ENCODE assay signal across 6 mouse cellular contexts in genomic region chr8:123564221-123564620, GRCm38 (mm10). TPM values are rescaled to one million over a fixed set of nuclear protein-coding genes. Genes with fewer than 3 reads are reported as not detected.
A peak's percentile ranks its signal among the peaks of the same experiment; 100 is the strongest.
DNase-seq lines count a peak whose midpoint lies in the region; TF ChIP-seq lines count a peak whose summit lies in the region.
"Not testable (repeated sequence)": the region's sequence is repeated elsewhere in the genome, so short reads cannot be mapped to it uniquely, and the experiment has no call there.
"Had no signal": no experiment of that assay in that cellular context is flagged by ENCODE, and none has a peak within 500 bp of the region (broad histone marks: within the 10 kb centered on the region; RNA-seq: fewer than 3 reads in every experiment).

No protein-coding gene starts in this region.

- H3K4me3 ChIP-seq in CH12.LX (replicated peaks in 1 of 3; ENCODE audit: low read depth in 2 of 3, low read length in 2 of 3, poor library complexity in 1 of 3); MEL (ENCODE audit: control insufficient read depth in 1 of 2, insufficient read depth in 1 of 2, low read depth in 2 of 2, low read length in 2 of 2): not testable (repeated sequence)

- not testable (repeated sequence) for H3K4me1 ChIP-seq in CH12.LX (ENCODE audit: control insufficient read depth in 1 of 2, insufficient read depth in 2 of 2); MEL (ENCODE audit: control insufficient read depth in 1 of 2, insufficient read depth in 2 of 2, low read length in 2 of 2)

- H3K9ac ChIP-seq in CH12.LX (ENCODE audit: insufficient read depth, low read depth); MEL (ENCODE audit: control insufficient read depth, low read depth, low read length, poor library complexity, severe bottlenecking): not testable (repeated sequence)

- dilution Hi-C loops in CH12.LX (cut with MboI; ENCODE audit: extremely low pct_ligation_motif_present, extremely low pct_unique_long_range_greater_than_20kb, low sequenced_read_pairs) = not testable (repeated sequence)

- peak; percentile 11 for DNase-seq in CD4-positive, CD25-positive, alpha-beta regulatory T cell, adult 2 months (ENCODE audit: low read depth, low spot score)
- not testable (repeated sequence) for DNase-seq in CH12.LX (ENCODE audit: extremely low read depth); MEL (ENCODE audit: low read depth, low spot score)
- DNase-seq in ES-CJ7 (ENCODE audit: low read depth, low spot score) = peak; percentile 16
- peak; percentile 0 for DNase-seq in splenic B cell, adult 2 months (ENCODE audit: low read depth, low spot score)

- TF ChIP-seq POLR2A in CH12.LX (IDR thresholded peaks at IDR 0.05; ENCODE audit: low read depth, low read length); MEL (IDR thresholded peaks at IDR 0.05; ENCODE audit: control insufficient read depth in 1 of 2, insufficient read depth in 1 of 2, low read depth in 1 of 2, low read length in 2 of 2, poor library complexity in 1 of 2): not testable (repeated sequence)

- H3K36me3 ChIP-seq in CH12.LX (replicated peaks in 1 of 2; ENCODE audit: control insufficient read depth in 1 of 2, insufficient read depth in 1 of 2, low read length in 1 of 2); MEL (ENCODE audit: control insufficient read depth in 1 of 2, insufficient read depth in 2 of 2, low read length in 2 of 2); splenic B cell, adult 2 months (ENCODE audit: control insufficient read depth, insufficient read depth, low read length, poor library complexity, severe bottlenecking): not testable (repeated sequence)

- not testable (repeated sequence) for TF ChIP-seq RAD21 in CH12.LX (IDR thresholded peaks at IDR 0.05; ENCODE audit: low read depth, low read length); MEL (IDR thresholded peaks at IDR 0.05; ENCODE audit: low read depth, low read length)

- not testable (repeated sequence) for H3K4me2 ChIP-seq in CH12.LX (ENCODE audit: insufficient read depth, low read depth, poor library complexity, severe bottlenecking)

- H3K27me3 ChIP-seq in CH12.LX (replicated peaks); MEL (ENCODE audit: control insufficient read depth in 1 of 2, insufficient read depth in 2 of 2, low read length in 2 of 2); splenic B cell, adult 2 months (ENCODE audit: control insufficient read depth, insufficient read depth, low read length, poor library complexity, severe bottlenecking): not testable (repeated sequence)

- not testable (repeated sequence) for TF ChIP-seq CTCF in CH12.LX (conservative IDR thresholded peaks at IDR 0.05 in 1 of 2, IDR thresholded peaks at IDR 0.05 in 1 of 2; ENCODE audit: low read depth in 2 of 2, low read length in 2 of 2); MEL (IDR thresholded peaks at IDR 0.05 in 2 of 3, conservative IDR thresholded peaks at IDR 0.05 in 1 of 3; ENCODE audit: control insufficient read depth in 1 of 3, insufficient read depth in 1 of 3, low read depth in 2 of 3, low read length in 3 of 3, poor library complexity in 1 of 3, severe bottlenecking in 1 of 3)

- not testable (repeated sequence) for H3K79me2 ChIP-seq in CH12.LX (replicated peaks; ENCODE audit: control insufficient read depth, extremely low read depth, insufficient read depth, poor library complexity, severe bottlenecking); MEL (ENCODE audit: control insufficient read depth, insufficient read depth, low read length, poor library complexity)

- not testable (repeated sequence) for H3K9me3 ChIP-seq in CH12.LX (replicated peaks; ENCODE audit: low read length); MEL (replicated peaks; ENCODE audit: insufficient read depth, low read length)

- H3K27ac ChIP-seq in CH12.LX (ENCODE audit: insufficient read depth, low read depth); MEL (ENCODE audit: control insufficient read depth, low read depth, low read length): not testable (repeated sequence)

- not testable (repeated sequence) for TF ChIP-seq EP300 in CH12.LX (IDR thresholded peaks at IDR 0.05; ENCODE audit: low read length); MEL (IDR thresholded peaks at IDR 0.05; ENCODE audit: low read depth in 1 of 2, low read length in 2 of 2)

- in situ Hi-C loops in CH12.LX (cut with MboI; ENCODE audit: low pct_ligation_motif_present, low pct_unique_long_range_greater_than_20kb, low sequenced_read_pairs) = not testable (repeated sequence)

TF ChIP-seq in CH12.LX, 34 proteins besides CTCF, POLR2A, EP300 and RAD21:
- TF ChIP-seq TBP (conservative IDR thresholded peaks at IDR 0.05; ENCODE audit: low read depth, low read length) = 0 out of 2 replicates have a peak, but pooled peaks have one; percentile 51
TF ChIP-seq in CH12.LX: peak in this region for 1; not testable (repeated sequence) for 33.

TF ChIP-seq in MEL, 35 proteins besides CTCF, POLR2A, EP300 and RAD21:
- peak; percentile 63 for TF ChIP-seq TBP (IDR thresholded peaks at IDR 0.05; ENCODE audit: low read depth, low read length)

RNA-seq across cellular contexts. Expression of gene Gas8, which starts 45.6 kb away (rescaled TPM):
- 15.2 and 18.5 TPM in 2 replicates for total RNA-seq in CH12.LX (2012; rRNA removed)
- total RNA-seq in CH12.LX (2014; rRNA removed) = 6.0 and 8.3 TPM in 2 replicates
- polyA plus RNA-seq in CH12.LX (2012; ENCODE audit: insufficient read length, low read depth) = 22.0 and 28.7 TPM in 2 replicates
- total RNA-seq in MEL (2012; rRNA removed) = 12.5 and 14.4 TPM in 2 replicates
- polyA plus RNA-seq in MEL (2012; ENCODE audit: insufficient read depth in 1 of 2, insufficient read length in 2 of 2, low read depth in 1 of 2, low replicate concordance in 2 of 2, missing spikeins in 1 of 2) = 100 to 1,000 TPM in 1 of 2 experiments, 10 to 100 TPM in 1; 20.8 to 179 TPM

RNA-seq across cellular contexts. Expression of gene Dbndd1, which starts 49.0 kb away (rescaled TPM):
- total RNA-seq in CH12.LX (2012; rRNA removed) (0.38 and 0.55 TPM in 2 replicates), CH12.LX (2014; rRNA removed) (not detected in 2 replicates), MEL (2012; rRNA removed) (0.29 and 0.73 TPM in 2 replicates)
- polyA plus RNA-seq in CH12.LX (2012; ENCODE audit: insufficient read length, low read depth) (2.1 and 2.5 TPM in 2 replicates), MEL (2012; ENCODE audit: insufficient read depth in 1 of 2, insufficient read length in 2 of 2, low read depth in 1 of 2, low replicate concordance in 2 of 2, missing spikeins in 1 of 2) (1 to 10 TPM in 1 of 2 experiments, not detected in 1; 4.2 TPM)
- polyA plus RNA-seq: G1E had no signal
